Mouse (Mus musculus) liver, embryonic 15.5 days (tissue): ENCODE data around the gene Rnf186. TPM values are rescaled to one million over a fixed set of nuclear protein-coding genes. Genes with fewer than 3 reads are reported as not detected.

Experiments
- ATAC-seq: fragments of 200-750 bp; cut with Nextera tagmentation; 2 replicates; pipeline ENCODE4 v1.8.0; 2017; ENCODE audit warnings: moderate number of reproducible peaks, mild to moderate bottlenecking, moderate library complexity; ENCODE audit not compliant: insufficient read depth
- H3K27ac ChIP-seq: fragments of 300-500 bp; sonication (generic); replicated peaks from 2 replicates; pipeline ENCODE4 v1.5.1; 2015; ENCODE audit warnings: mild to moderate bottlenecking, inconsistent platforms
- H3K27me3 ChIP-seq: fragments of 300-500 bp; sonication (generic); 2 replicates; pipeline ENCODE4 v1.6.1; 2015; ENCODE audit warnings: mild to moderate bottlenecking, inconsistent platforms
- H3K36me3 ChIP-seq: fragments of 300-500 bp; sonication (generic); replicated peaks from 2 replicates; pipeline ENCODE4 v1.6.1; 2015; ENCODE audit warnings: moderate library complexity, mild to moderate bottlenecking, inconsistent platforms
- H3K4me1 ChIP-seq: fragments of 300-500 bp; sonication (generic); replicated peaks from 2 replicates; pipeline ENCODE4 v1.6.1; 2015; ENCODE audit warnings: inconsistent platforms
- H3K4me2 ChIP-seq: fragments of 300-500 bp; sonication (generic); 2 replicates; pipeline ENCODE4 v1.6.1; 2015; ENCODE audit warnings: moderate library complexity, mild to moderate bottlenecking, inconsistent platforms
- H3K4me3 ChIP-seq: fragments of 300-500 bp; sonication (generic); replicated peaks from 2 replicates; pipeline ENCODE4 v1.5.1; 2015; ENCODE audit warnings: mild to moderate bottlenecking, inconsistent platforms
- H3K9ac ChIP-seq: fragments of 300-500 bp; sonication (generic); 2 replicates; pipeline ENCODE4 v1.6.1; 2015; ENCODE audit warnings: moderate library complexity, mild to moderate bottlenecking, inconsistent platforms
- H3K9me3 ChIP-seq: fragments of 300-500 bp; sonication (generic); replicated peaks from 2 replicates; pipeline ENCODE4 v1.6.1; 2016; ENCODE audit warnings: inconsistent platforms
- WGBS: fragments of 180-500 bp; shearing (Covaris S2); methylation state at CpG from one replicate; pipeline ENCODE4 v1.1.7; 2015; ENCODE audit warnings: mixed read lengths; ENCODE audit not compliant: insufficient replicate concordance; 5-methylcytosine and 5-hydroxymethylcytosine counted together
- polyA plus RNA-seq: library from polyadenylated mRNA; unstranded; fragments of >200 nt; fragmentation: Nextera tagmentation; extraction: Ambion mirVana; gene quantifications from 2 replicates; pipeline ENCODE4 v1.2.1, GENCODE M21; 2015

The Rnf186 gene
- 0.33 and 0.82 TPM in 2 replicates for polyA plus RNA-seq

DNA sequence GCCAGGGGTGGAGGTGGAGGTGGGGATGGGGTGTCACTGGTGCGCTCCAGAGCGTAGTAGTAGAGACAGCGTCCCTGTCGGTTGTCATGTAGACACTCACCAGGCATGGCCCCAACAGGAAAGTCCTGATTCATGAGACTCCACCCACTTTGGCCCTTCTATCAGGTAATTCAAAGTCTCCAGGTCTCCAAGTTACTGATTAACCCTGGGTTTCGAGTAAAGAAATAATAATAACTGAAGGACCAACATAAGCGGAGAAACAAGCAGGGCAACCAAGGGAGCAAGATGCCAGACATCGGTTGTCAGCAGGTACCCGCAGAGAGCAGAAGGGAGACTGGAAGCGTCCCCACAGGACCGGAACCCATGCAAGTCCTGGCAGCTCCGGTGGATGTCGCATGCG, at the start of gene Rnf186:
Rnf186 (plus strand) TSS at position 247 of the 400 bp plus-strand sequence.
- no peak for ATAC-seq
- Histone ChIP-seq H3K27ac (no peak within 1 kb of the TSS), H3K9ac (no peak within 1 kb of the TSS)

DNA sequence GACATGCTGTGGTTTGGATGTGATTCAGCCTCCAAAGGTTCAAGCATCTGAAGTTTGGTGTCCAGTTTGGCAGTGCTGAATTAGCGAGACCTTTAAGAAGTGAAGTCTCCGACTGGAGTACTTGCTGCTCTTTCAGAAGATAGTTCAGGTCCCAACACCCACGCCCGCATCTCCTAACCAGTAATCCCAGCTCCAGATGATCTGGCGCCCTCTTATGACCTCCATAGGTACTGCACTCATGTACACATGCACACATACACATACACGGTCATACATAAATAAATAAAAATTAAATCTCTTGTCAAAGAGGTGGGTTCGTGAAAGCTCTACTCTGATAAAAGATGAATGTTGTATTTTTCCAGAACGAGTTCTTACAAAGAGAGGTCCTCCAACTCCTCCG, 49.6 kb upstream of the Rnf186 start:
- H3K9ac ChIP-seq = no peak overlapping the region
- 67% methylated on average over 9 of the region's 9 CpGs for WGBS
- H3K4me2 ChIP-seq = no peak overlapping the region
- H3K27me3 ChIP-seq = peaks cover 10% of the 10 kb centered on the region; the same call in 1 of the 2 replicates
- no peak for ATAC-seq
- no peak overlapping the region for H3K27ac ChIP-seq
- peaks cover 12% of the 10 kb centered on the region for H3K4me1 ChIP-seq
- H3K4me3 ChIP-seq = no peak overlapping the region
- H3K36me3 ChIP-seq = no peaks in the 10 kb centered on the region
- no peaks in the 10 kb centered on the region for H3K9me3 ChIP-seq

More for the DNA sequence above, at the start of gene Rnf186:
- Histone ChIP-seq H3K27me3 (no peaks in the 10 kb centered on the region), H3K4me3 (no peak within 1 kb of the TSS), H3K9me3 (no peaks in the 10 kb centered on the region), H3K4me2 (no peak within 1 kb of the TSS), H3K4me1 (peaks cover 29% of the 10 kb centered on the region), H3K36me3 (no peaks in the 10 kb centered on the region)
- WGBS = 76% methylated on average over 13 of the region's 13 CpGs

DNA sequence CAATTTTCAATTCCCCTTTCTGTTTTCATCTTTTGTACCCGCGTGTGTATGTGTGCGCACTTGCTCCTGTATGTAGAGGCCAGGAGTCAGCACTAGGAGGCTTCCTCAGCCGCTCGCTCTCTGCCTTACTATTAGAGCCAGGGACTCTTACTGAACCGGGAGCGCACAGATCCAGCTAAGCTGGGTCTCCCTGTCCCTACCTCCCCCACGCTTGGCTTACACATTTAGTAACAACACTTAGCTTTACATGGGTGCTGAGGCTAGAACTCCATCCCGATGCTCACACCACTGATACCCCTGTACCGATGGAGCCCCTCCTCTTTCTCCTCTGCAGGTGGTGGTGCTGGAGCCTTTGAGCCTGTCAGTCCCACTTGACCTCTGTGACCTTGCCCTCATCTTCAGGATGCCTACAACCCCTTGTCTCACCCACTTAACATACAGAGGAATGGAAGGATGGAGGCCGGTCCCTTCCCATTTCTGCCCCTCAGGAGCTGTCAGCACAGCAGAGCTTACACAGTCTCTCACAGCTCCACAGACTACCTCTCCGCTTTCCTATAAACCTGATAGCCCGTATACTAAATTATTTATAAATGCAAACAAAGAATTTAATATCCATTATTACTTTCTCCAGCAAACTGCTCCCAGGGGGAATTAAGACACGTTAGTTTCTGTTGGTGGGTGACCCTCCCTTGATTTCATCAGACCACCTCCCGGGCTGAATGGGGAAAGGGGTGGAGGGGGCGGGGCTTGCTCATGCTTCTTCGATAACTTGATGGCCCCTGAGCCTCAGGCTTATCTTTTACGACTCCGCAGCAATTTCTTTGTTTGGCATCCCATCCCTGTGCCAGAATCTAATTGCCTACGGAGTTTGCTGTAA, 45.4 kb upstream of the Rnf186 start:
- no peaks in the 10 kb centered on the region for H3K36me3 ChIP-seq
- peaks cover 12% of the 10 kb centered on the region for H3K27me3 ChIP-seq
- no peak overlapping the region for H3K27ac ChIP-seq
- ATAC-seq = no peak
- WGBS = 35% methylated on average over 20 of the region's 20 CpGs
- no peak overlapping the region for H3K4me3 ChIP-seq
- H3K4me2 ChIP-seq = 0 out of 2 replicates have a peak overlapping the region, but pooled peaks have one; percentile 25
- H3K9me3 ChIP-seq = no peaks in the 10 kb centered on the region
- peaks cover 3% of the 10 kb centered on the region; the same call in 1 of the 2 replicates for H3K4me1 ChIP-seq
- H3K9ac ChIP-seq = no peak overlapping the region

DNA sequence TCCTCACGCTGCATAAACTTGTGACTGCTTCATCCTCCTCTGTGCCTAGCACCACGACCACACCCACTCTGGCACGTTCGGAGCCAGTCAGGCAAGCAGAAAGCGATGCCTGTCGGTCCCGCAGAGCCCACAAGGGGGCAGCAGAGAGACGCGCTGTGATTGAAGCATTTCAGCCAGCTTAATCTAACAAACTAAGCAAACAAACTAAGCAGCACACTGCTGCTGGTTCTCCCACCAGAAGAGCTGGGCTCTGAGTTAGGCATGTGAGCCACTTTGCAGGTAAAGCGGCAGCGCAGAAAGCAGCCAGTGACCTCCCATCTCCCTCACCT, 44.8 kb upstream of the Rnf186 start:
- no peak for ATAC-seq
- Histone ChIP-seq H3K9ac (no peak overlapping the region), H3K4me3 (no peak overlapping the region), H3K36me3 (no peaks in the 10 kb centered on the region), H3K4me1 (peaks cover 3% of the 10 kb centered on the region; the same call in 1 of the 2 replicates), H3K9me3 (no peaks in the 10 kb centered on the region), H3K27me3 (peaks cover 12% of the 10 kb centered on the region), H3K27ac (no peak overlapping the region), H3K4me2 (0 out of 2 replicates have a peak overlapping the region, but pooled peaks have one; percentile 25)
- 2% methylated on average over 11 of the region's 11 CpGs for WGBS

DNA sequence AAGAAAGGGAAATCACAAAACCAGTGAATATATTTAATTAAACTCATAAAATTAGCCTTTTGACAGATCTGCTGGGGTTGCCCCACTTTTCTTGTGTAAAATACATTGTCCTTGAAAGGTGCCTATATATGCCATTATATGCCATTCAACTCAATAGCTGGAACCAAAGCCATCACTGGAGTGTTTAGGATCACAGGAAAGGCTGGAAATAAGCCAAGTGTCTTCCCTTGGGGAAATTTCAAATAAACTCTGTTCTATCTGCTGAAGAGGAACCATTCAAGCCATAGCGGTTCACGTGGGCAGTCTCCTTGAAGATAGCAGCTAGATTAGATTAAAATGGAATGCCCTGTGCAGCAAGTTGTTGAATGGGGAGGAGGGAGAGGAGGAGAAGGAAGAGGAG, 41.4 kb upstream of the Rnf186 start:
- WGBS = 48% methylated on average over 2 of the region's 2 CpGs
- H3K4me2 ChIP-seq = no peak overlapping the region
- peaks cover 12% of the 10 kb centered on the region; the same call in 1 of the 2 replicates for H3K27me3 ChIP-seq
- H3K27ac ChIP-seq = no peak overlapping the region
- no peak for ATAC-seq
- no peak overlapping the region for H3K4me3 ChIP-seq
- H3K9ac ChIP-seq = no peak overlapping the region
- H3K9me3 ChIP-seq = no peaks in the 10 kb centered on the region
- no peaks in the 10 kb centered on the region for H3K36me3 ChIP-seq
- H3K4me1 ChIP-seq = peaks cover 3% of the 10 kb centered on the region; the same call in 1 of the 2 replicates

DNA sequence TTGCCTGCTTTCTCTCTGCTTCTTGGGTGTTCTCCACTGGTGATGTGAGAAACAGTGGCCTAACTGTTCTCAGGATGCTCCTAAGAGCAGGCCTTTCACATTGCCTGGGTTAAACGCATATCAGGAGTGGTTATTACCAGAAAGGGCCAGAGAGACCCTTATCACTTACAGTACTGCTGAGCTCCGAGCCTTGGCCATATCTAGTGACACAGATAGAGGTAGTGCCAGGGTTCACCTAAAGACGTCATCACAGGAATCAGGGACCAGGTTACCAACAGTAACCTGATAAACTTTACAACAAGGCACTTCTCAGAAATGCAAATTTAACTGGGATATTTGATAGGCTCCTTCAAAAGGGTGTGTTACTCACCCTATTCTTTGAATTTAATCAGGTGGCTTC, 33.0 kb upstream of the Rnf186 start:
- 22% methylated on average over 3 of the region's 3 CpGs for WGBS
- H3K9me3 ChIP-seq = no peaks in the 10 kb centered on the region
- H3K36me3 ChIP-seq = no peaks in the 10 kb centered on the region
- no peaks in the 10 kb centered on the region for H3K27me3 ChIP-seq
- H3K27ac ChIP-seq = no peak overlapping the region
- ATAC-seq = no peak
- no peak overlapping the region for H3K9ac ChIP-seq
- no peak overlapping the region for H3K4me2 ChIP-seq
- no peaks in the 10 kb centered on the region for H3K4me1 ChIP-seq
- H3K4me3 ChIP-seq = no peak overlapping the region

DNA sequence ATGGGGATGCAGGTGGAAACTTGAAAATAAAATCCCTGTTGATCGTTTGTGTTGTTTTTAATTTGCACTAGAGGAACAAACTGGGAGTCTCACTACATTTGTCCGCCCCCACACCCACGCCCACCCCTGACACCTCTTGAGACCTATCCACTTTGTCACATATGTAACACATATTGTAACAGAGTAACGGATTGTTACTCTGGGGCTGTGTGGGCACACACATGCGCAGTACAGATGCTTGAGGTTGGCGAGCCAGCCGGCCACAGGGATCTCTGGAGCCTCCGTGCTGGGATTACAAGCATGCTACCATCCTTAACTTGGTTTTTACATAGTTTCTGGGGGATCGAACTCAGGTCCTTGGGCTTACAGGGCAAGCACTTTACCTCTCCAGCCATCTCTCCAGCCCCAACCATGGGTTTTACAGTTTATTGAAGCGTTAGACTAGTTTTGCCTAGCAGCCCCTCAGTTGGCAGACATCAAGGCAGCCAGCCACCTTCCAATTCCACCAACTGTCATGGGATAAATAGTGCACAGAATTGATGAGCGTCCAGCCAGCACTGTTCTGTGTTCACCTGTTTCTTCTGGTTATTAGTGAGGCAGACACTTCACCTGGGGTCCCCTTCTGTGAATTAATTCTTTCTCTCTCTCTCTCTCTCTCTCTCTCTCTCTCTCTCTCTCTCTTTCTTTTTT, 32.3 kb upstream of the Rnf186 start:
- 60% methylated on average over 11 of the region's 11 CpGs for WGBS
- H3K36me3 ChIP-seq = no peaks in the 10 kb centered on the region
- no peaks in the 10 kb centered on the region for H3K27me3 ChIP-seq
- no peaks in the 10 kb centered on the region for H3K4me1 ChIP-seq
- H3K4me2 ChIP-seq = no peak overlapping the region
- no peaks in the 10 kb centered on the region for H3K9me3 ChIP-seq
- no peak for ATAC-seq
- no peak overlapping the region for H3K9ac ChIP-seq
- no peak overlapping the region for H3K27ac ChIP-seq
- no peak overlapping the region for H3K4me3 ChIP-seq

DNA sequence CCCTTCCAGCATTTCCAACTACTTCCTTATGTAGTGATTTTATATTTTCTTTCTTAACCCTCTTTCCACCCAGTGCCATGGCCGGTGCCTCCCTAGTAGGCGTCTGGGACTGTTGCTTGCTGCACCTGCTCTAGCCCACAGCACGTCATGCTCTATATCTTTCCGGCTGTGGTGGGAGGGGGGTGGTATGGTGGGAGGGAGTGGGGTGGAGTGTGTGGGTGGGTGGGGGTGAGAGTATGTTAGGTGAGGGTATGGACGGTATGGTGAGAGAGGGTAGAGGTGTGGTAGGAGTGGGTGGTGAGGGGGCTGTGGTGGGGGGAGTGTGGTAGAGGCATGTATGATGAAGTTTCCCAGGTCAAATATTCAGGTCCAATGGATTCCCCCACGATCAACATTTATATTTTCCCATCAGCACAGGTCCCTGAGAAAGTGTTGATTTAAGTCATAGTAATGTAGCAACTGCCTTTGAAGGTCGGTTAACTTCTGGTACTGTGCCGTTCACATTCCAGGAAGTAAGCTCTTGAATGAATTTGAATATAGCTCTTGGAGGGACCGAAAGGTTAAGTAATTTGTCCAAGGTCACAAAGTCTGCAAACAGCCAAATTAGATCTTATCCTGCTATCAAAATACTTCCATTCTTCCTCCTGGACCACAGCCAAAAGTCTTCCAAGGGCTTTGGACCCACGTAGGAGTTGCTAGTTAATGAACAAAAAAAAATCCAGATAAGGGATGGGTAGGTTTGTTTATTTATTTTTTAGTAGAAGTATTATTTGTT, 28.2 kb upstream of the Rnf186 start:
- Histone ChIP-seq H3K4me1 (peaks cover 1% of the 10 kb centered on the region), H3K4me2 (no peak overlapping the region), H3K27me3 (no peaks in the 10 kb centered on the region), H3K9me3 (no peaks in the 10 kb centered on the region), H3K27ac (no peak overlapping the region), H3K36me3 (no peaks in the 10 kb centered on the region), H3K4me3 (no peak overlapping the region), H3K9ac (no peak overlapping the region)
- WGBS = 49% methylated on average over 10 of the region's 10 CpGs
- no peak for ATAC-seq

DNA sequence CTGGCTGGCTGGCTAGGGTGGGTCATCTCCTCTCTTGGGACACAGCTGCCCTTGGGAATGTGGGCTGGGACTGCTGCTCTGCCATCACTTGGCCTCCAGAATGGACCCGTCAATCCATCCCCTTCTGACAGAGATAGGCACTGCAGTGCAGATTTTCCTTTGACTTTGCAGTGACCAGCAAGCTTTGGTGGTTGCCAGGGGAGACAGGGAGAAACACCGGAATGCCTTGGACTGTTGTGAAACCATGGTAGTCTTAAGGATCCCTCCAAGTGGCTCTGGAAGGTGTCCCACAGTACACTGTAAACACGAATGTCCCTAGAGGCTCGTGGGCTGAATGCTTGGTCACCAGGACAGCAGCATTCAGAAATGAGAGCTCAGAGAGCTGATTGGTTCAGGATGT, 27.4 kb upstream of the Rnf186 start:
- Histone ChIP-seq H3K27ac (no peak overlapping the region), H3K4me3 (no peak overlapping the region), H3K9ac (no peak overlapping the region), H3K27me3 (no peaks in the 10 kb centered on the region), H3K9me3 (no peaks in the 10 kb centered on the region), H3K4me2 (no peak overlapping the region), H3K4me1 (peaks cover 6% of the 10 kb centered on the region), H3K36me3 (no peaks in the 10 kb centered on the region)
- no peak for ATAC-seq
- WGBS = 67% methylated on average over 4 of the region's 4 CpGs

DNA sequence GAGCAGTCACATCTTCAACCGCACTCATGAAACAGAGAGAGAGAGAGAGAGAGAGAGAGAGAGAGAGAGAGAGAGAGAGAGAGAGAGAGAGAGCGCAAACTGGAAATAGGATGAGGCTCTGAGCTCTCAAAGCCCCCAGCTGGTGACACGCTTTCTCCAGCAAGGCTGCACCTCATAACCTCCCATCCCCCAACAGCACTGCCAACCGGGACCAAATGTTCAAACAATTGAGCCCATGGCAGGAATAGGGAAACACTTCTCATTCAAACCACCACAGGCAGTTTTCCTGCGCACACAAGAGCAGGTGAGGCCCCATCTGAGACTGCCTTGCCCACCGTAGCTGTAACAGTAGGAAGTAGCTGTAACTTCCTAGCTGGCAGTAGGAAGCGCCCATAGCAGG, 25.5 kb upstream of the Rnf186 start:
- 41% methylated on average over 7 of the region's 7 CpGs for WGBS
- Histone ChIP-seq H3K4me2 (no peak overlapping the region), H3K27me3 (no peaks in the 10 kb centered on the region), H3K4me1 (peaks cover 6% of the 10 kb centered on the region), H3K27ac (no peak overlapping the region), H3K36me3 (no peaks in the 10 kb centered on the region), H3K9me3 (no peaks in the 10 kb centered on the region), H3K4me3 (no peak overlapping the region), H3K9ac (no peak overlapping the region)
- no peak for ATAC-seq

DNA sequence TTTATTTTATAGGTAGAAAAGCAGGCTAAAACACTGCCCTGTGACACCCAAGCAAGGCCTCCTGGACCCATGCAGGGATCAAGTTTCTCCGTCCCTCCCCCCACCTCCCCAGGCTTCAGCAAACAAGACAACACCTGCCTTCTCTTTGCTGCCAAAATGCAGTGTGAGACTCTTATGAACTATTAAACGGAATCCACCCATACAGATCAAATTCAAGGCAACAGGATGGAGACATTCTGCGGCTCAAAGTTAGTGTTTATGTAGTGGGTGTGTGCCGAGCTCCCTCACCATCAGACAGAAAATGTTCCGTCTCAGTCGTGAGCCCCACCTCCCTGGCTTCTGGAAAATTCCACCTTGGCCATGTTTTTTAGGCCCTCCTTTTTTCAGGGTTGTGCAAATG, 24.9 kb upstream of the Rnf186 start:
- WGBS = 45% methylated on average over 6 of the region's 6 CpGs
- no peak overlapping the region for H3K27ac ChIP-seq
- no peak overlapping the region for H3K4me3 ChIP-seq
- H3K4me2 ChIP-seq = no peak overlapping the region
- H3K9me3 ChIP-seq = no peaks in the 10 kb centered on the region
- no peaks in the 10 kb centered on the region for H3K36me3 ChIP-seq
- no peak overlapping the region for H3K9ac ChIP-seq
- ATAC-seq = no peak
- no peaks in the 10 kb centered on the region for H3K27me3 ChIP-seq
- peaks cover 6% of the 10 kb centered on the region for H3K4me1 ChIP-seq
